Mouse (Mus musculus) hindbrain, embryonic 16.5 days (tissue): ENCODE data around the gene Negr1. TPM values are rescaled to one million over a fixed set of nuclear protein-coding genes. Genes with fewer than 3 reads are reported as not detected.
A peak's percentile ranks its signal among the peaks of the same experiment; 100 is the strongest.

ENCODE experiments used
- ATAC-seq: fragments of 200-750 bp; cut with Nextera tagmentation; 2 replicates; pipeline ENCODE4 v1.8.0; 2017; ENCODE audit warnings: moderate TSS enrichment, moderate library complexity
- H3K27ac ChIP-seq: fragments of 300-500 bp; sonication (generic); 2 replicates; pipeline ENCODE4 v1.5.1; 2014; ENCODE audit warnings: low read depth, mild to moderate bottlenecking, control low read depth, low read length, moderate library complexity
- H3K27me3 ChIP-seq: fragments of 300-500 bp; sonication (generic); replicated peaks from 2 replicates; pipeline ENCODE4 v1.6.1; 2014; ENCODE audit warnings: low read length; ENCODE audit not compliant: control insufficient read depth, insufficient read depth
- H3K36me3 ChIP-seq: fragments of 300-500 bp; sonication (generic); 2 replicates; pipeline ENCODE4 v1.6.1; 2014; ENCODE audit warnings: mild to moderate bottlenecking, low read length, moderate library complexity, mixed read lengths; ENCODE audit not compliant: control insufficient read depth, insufficient read depth
- H3K4me1 ChIP-seq: fragments of 300-500 bp; sonication (generic); 2 replicates; pipeline ENCODE4 v1.6.1; 2014; ENCODE audit warnings: low read depth, low read length; ENCODE audit not compliant: control insufficient read depth, insufficient read depth
- H3K4me2 ChIP-seq: fragments of 300-500 bp; sonication (generic); 2 replicates; pipeline ENCODE4 v1.6.1; 2014; ENCODE audit warnings: mild to moderate bottlenecking, low read length, control low read depth, moderate library complexity
- H3K4me3 ChIP-seq: fragments of 300-500 bp; sonication (generic); 2 replicates; pipeline ENCODE4 v1.5.1; 2014; ENCODE audit warnings: mild to moderate bottlenecking, low read length, control low read depth, moderate library complexity
- H3K9ac ChIP-seq: fragments of 300-500 bp; sonication (generic); 2 replicates; pipeline ENCODE4 v1.6.1; 2014; ENCODE audit warnings: low read depth, mild to moderate bottlenecking, control low read depth, low read length, moderate library complexity
- H3K9me3 ChIP-seq: fragments of 300-500 bp; sonication (generic); 2 replicates; pipeline ENCODE4 v1.6.1; 2014; ENCODE audit warnings: mild to moderate bottlenecking, low read length, moderate library complexity; ENCODE audit not compliant: control insufficient read depth
- WGBS: fragments of 180-500 bp; shearing (Covaris S2); extraction: QIAGEN DNeasy Blood & Tissue Kit; methylation state at CpG from one replicate; pipeline ENCODE4 v1.1.7; 2014; 5-methylcytosine and 5-hydroxymethylcytosine counted together
- polyA plus RNA-seq: library from polyadenylated mRNA; unstranded; fragments of >200 nt; fragmentation: Nextera tagmentation; extraction: Ambion mirVana; gene quantifications from 2 replicates; pipeline ENCODE4 v1.2.1, GENCODE M21; 2015

Gene Negr1
- polyA plus RNA-seq, 1 experiment from 2014 or later = 46.0 TPM

GRCm38 (mm10) chr3:157224920-157225319 lies 663.3 kb downstream of the Negr1 start:
- H3K4me1 ChIP-seq = no peaks in the 10 kb centered on the region
- H3K27me3 ChIP-seq = no peaks in the 10 kb centered on the region
- 32% methylated on average over 4 of the region's 4 CpGs for WGBS
- H3K4me2 ChIP-seq = no peak overlapping the region
- H3K4me3 ChIP-seq = no peak overlapping the region
- H3K27ac ChIP-seq = no peak overlapping the region
- no peaks in the 10 kb centered on the region for H3K9me3 ChIP-seq
- no peak overlapping the region for H3K9ac ChIP-seq
- H3K36me3 ChIP-seq = no peaks in the 10 kb centered on the region
- no peak for ATAC-seq

- WGBS = 37% methylated on average over 5 of the region's 5 CpGs
- H3K36me3 ChIP-seq = no peaks in the 10 kb centered on the region
- no peak overlapping the region for H3K4me3 ChIP-seq
- no peaks in the 10 kb centered on the region for H3K9me3 ChIP-seq
- H3K4me1 ChIP-seq = no peaks in the 10 kb centered on the region
- no peak overlapping the region for H3K27ac ChIP-seq
- peak; percentile 64; the same call in 1 of the 2 replicates for ATAC-seq
- H3K9ac ChIP-seq = no peak overlapping the region
- H3K4me2 ChIP-seq = no peak overlapping the region
- H3K27me3 ChIP-seq = no peaks in the 10 kb centered on the region
Observed at GRCm38 (mm10) chr3:157232723-157233122, 671.1 kb downstream of the Negr1 start.

- H3K9me3 ChIP-seq = no peaks in the 10 kb centered on the region
- WGBS = 79% methylated on average over 1 of the region's 1 CpGs
- ATAC-seq = no peak
- no peaks in the 10 kb centered on the region for H3K36me3 ChIP-seq
- no peak overlapping the region for H3K4me3 ChIP-seq
- H3K9ac ChIP-seq = no peak overlapping the region
- no peaks in the 10 kb centered on the region for H3K4me1 ChIP-seq
- no peak overlapping the region for H3K4me2 ChIP-seq
- H3K27me3 ChIP-seq = no peaks in the 10 kb centered on the region
- no peak overlapping the region for H3K27ac ChIP-seq
Observed at GRCm38 (mm10) chr3:157240240-157240639, 678.6 kb downstream of the Negr1 start.

GRCm38 (mm10) chr3:157255446-157255845 lies 693.9 kb downstream of the Negr1 start:
- Histone ChIP-seq H3K27ac (no peak overlapping the region), H3K9me3 (no peaks in the 10 kb centered on the region), H3K4me2 (no peak overlapping the region), H3K9ac (no peak overlapping the region), H3K4me3 (no peak overlapping the region), H3K36me3 (no peaks in the 10 kb centered on the region), H3K4me1 (peaks cover 3% of the 10 kb centered on the region; the same call in 1 of the 2 replicates), H3K27me3 (no peaks in the 10 kb centered on the region)
- 15% methylated on average over 1 of the region's 1 CpGs for WGBS
- ATAC-seq = no peak

GRCm38 (mm10) chr3:157255863-157256262 lies 694.3 kb downstream of the Negr1 start:
- no peak overlapping the region for H3K4me3 ChIP-seq
- no peak for ATAC-seq
- no peaks in the 10 kb centered on the region for H3K36me3 ChIP-seq
- H3K4me1 ChIP-seq = peaks cover 3% of the 10 kb centered on the region; the same call in 1 of the 2 replicates
- H3K9ac ChIP-seq = no peak overlapping the region
- no peak overlapping the region for H3K4me2 ChIP-seq
- no peaks in the 10 kb centered on the region for H3K9me3 ChIP-seq
- H3K27me3 ChIP-seq = no peaks in the 10 kb centered on the region
- H3K27ac ChIP-seq = no peak overlapping the region
- 37% methylated on average over 3 of the region's 3 CpGs for WGBS

GRCm38 (mm10) chr3:157268742-157269141 lies 707.1 kb downstream of the Negr1 start:
- Histone ChIP-seq H3K27ac (no peak overlapping the region), H3K36me3 (no peaks in the 10 kb centered on the region), H3K27me3 (no peaks in the 10 kb centered on the region), H3K4me2 (no peak overlapping the region), H3K4me1 (no peaks in the 10 kb centered on the region), H3K9me3 (no peaks in the 10 kb centered on the region), H3K9ac (no peak overlapping the region), H3K4me3 (no peak overlapping the region)
- no peak for ATAC-seq
- 66% methylated on average over 4 of the region's 4 CpGs for WGBS

GRCm38 (mm10) chr3:157272379-157272778 lies 710.8 kb downstream of the Negr1 start:
- Histone ChIP-seq H3K4me2 (no peak overlapping the region), H3K27ac (no peak overlapping the region), H3K4me1 (no peaks in the 10 kb centered on the region), H3K4me3 (no peak overlapping the region), H3K9me3 (no peaks in the 10 kb centered on the region), H3K36me3 (no peaks in the 10 kb centered on the region), H3K9ac (no peak overlapping the region), H3K27me3 (no peaks in the 10 kb centered on the region)
- no peak for ATAC-seq

GRCm38 (mm10) chr3:157274143-157274542 lies 712.5 kb downstream of the Negr1 start:
- WGBS = 90% methylated on average over 1 of the region's 1 CpGs
- Histone ChIP-seq H3K4me2 (no peak overlapping the region), H3K9ac (no peak overlapping the region), H3K9me3 (no peaks in the 10 kb centered on the region), H3K27me3 (no peaks in the 10 kb centered on the region), H3K4me1 (no peaks in the 10 kb centered on the region), H3K27ac (no peak overlapping the region), H3K36me3 (no peaks in the 10 kb centered on the region), H3K4me3 (no peak overlapping the region)
- no peak for ATAC-seq

- no peak for ATAC-seq
Observed at GRCm38 (mm10) chr3:157279717-157280116, 718.1 kb downstream of the Negr1 start.

GRCm38 (mm10) chr3:157281259-157281658 lies 719.7 kb downstream of the Negr1 start:
- ATAC-seq = no peak
- no peaks in the 10 kb centered on the region for H3K36me3 ChIP-seq
- H3K27me3 ChIP-seq = no peaks in the 10 kb centered on the region
- no peak overlapping the region for H3K4me2 ChIP-seq
- H3K4me3 ChIP-seq = no peak overlapping the region
- H3K27ac ChIP-seq = no peak overlapping the region
- H3K4me1 ChIP-seq = no peaks in the 10 kb centered on the region
- no peak overlapping the region for H3K9ac ChIP-seq
- no peaks in the 10 kb centered on the region for H3K9me3 ChIP-seq

More at GRCm38 (mm10) chr3:157279717-157280116, 718.1 kb downstream of the Negr1 start:
- Histone ChIP-seq H3K4me1 (no peaks in the 10 kb centered on the region), H3K27ac (no peak overlapping the region), H3K4me2 (no peak overlapping the region), H3K27me3 (no peaks in the 10 kb centered on the region), H3K9me3 (no peaks in the 10 kb centered on the region), H3K9ac (no peak overlapping the region), H3K4me3 (no peak overlapping the region), H3K36me3 (no peaks in the 10 kb centered on the region)
